Mouse (Mus musculus): ENCODE data around the gene Sbf1. TPM values are rescaled to one million over a fixed set of nuclear protein-coding genes. Genes with fewer than 3 reads are reported as not detected.

Gene Sbf1
- 100 to 1,000 TPM; 248 to 274 TPM for total RNA-seq (2021)
- long read RNA-seq, experiment 1, full-length matches to known transcripts, result 56 of 152 reads
- long read RNA-seq, experiment 1, partial matches to known transcripts, result 56 of 152 reads
- long read RNA-seq, experiment 1, other reads (novel, unspliced or antisense), result 40 of 152 reads
- long read RNA-seq, experiment 2, full-length matches to known transcripts, result 70 of 170 reads
- long read RNA-seq, experiment 2, partial matches to known transcripts, result 42 of 170 reads
- long read RNA-seq, experiment 2, other reads (novel, unspliced or antisense), result 58 of 170 reads

DNA sequence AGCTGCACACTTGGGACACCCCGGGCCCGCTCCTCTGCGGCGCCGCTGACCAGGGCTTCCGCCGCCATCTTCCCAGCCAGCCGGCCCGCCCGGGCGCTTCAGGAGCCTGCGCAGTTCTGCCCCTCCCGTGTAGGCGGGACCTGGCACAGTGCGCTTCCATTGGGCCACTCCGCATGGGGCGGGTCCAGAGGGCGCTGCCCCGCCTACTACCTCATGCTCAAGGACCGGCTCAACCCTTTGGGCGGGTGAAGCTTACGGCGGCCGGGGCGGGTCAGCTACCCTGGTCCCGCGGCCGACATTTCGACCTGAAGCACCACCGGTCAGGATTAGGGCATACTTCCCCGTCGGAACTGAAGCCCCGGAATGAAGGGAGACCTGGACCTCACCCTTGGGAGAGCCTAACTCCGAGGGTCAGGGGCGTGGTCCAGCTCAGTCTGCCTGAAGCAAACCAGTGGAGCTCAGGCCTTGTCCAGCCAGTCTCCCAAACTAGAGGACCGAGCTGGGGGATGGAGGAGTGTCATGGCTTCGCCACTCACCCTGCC, at the start of gene Sbf1:
Gene Sbf1, minus strand, starts transcription at position 122 of the 542 bp plus-strand sequence.
- DNase-seq (ENCODE audit: low spot score in 2 of 2), result peak; percentile 96 to 98

DNA sequence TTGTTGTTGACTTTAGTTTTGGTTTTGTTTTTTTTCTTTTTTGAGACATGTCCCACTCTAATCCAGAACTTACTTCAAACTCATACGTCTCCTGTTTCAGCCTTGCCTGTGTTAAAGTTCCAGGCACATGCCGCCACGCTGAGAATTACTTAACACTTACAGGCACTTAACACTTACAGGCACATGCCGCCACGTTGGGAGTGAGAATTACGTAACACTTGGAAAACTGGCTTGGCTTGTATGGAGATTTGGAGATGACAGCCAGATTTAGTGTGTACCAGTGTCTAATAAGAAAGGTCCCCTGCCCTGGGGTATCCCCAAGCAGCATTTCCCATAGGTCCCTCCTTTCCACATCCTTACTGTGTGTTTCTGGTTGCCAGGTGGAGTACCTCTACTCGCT, 47.9 kb upstream of the Sbf1 start:
- DNase-seq (ENCODE audit: low spot score in 2 of 2), result no peak

DNA sequence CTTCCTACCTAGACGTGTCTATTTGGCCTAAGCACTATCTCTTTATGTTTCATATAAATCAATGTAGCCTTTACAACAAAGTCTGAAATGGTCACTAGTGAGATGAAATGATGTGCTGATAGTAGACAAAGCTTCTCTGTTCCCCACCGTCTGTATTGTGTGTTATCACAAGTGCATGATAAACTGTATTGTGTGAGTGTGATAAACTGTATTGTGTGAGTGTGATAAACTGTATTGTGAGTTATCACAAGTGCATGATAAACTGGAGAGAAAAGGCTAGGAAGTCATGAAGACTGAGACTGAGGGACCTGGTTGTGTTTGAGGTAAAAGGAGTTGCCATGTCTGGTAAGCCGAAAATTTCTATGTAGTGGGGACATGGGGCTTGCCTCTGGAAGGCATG, 43.7 kb upstream of the Sbf1 start:
- no peak for DNase-seq (ENCODE audit: low spot score in 2 of 2)

DNA sequence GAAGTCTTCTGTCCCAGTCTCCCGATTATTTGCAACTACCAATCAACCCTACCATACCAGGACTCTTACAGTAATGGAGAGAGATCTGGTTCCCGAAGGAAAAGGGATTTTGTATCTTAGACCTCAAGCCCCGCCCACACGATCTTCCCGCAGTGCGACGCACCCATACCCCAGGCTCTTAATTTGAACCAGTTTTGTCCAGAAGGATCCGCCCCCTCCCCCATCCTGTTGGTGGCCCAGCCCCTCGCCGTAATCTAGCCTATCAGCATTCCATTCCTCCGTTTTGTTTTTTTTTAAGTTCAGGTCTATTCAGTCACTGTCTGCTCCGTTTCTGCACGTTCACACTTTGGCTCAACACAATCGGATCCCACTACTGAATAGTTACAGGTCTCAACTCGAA, 41.3 kb upstream of the Sbf1 start:
- DNase-seq (ENCODE audit: low spot score in 2 of 2), result peak; percentile 50 to 81

DNA sequence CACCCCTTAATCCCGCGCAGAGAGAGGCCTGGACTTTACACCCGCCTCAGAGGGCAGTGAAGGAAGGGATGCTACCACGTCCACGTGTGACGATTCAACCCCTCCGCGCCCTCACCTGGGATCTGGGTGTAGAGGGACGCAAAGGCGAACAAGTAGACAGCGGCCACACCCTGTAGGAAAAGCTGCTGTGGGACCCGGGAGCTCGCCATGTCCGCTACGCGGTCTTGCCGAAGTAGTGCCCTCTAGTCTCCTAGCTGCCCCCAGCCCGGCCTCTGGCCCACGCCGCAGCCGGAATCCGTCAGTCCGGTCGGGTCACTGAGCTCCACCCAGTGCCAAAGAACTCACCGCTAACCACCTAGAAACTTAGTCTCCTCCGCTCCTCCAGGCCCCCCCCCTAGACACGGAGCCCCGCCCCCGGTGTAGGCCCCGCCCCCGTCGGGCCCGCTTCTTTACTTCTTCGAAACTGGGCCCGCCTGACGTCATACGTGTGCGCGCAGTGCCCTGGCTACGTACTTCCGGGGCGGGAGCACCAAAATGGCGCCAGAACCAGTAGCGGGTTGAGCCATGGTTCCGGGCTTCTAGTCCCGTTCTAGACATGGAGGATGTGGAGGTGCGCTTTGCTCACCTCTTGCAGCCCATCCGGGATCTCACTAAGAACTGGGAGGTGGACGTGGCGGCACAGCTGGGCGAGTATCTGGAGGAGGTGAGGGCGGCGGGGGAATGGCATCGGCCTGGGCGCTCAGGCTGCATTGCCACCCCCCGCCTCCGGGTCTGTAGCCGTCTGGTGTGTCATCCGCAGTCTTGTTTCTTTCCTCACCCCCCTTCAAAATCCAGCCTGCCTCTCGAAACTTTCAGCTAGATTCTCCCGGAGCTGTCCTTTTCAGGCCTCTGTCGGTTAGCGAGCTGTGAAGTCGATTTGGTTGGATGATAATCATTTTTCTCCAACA, 40.4 kb upstream of the Sbf1 start, which contains the start of the genes Lmf2 and Ncaph2:
Gene Lmf2, minus strand, starts transcription at position 419 of the 947 bp plus-strand sequence.
Gene Ncaph2, plus strand, starts transcription at position 479 of the 947 bp plus-strand sequence.
- DNase-seq (ENCODE audit: low spot score in 2 of 2), result peak; percentile 92 to 96

DNA sequence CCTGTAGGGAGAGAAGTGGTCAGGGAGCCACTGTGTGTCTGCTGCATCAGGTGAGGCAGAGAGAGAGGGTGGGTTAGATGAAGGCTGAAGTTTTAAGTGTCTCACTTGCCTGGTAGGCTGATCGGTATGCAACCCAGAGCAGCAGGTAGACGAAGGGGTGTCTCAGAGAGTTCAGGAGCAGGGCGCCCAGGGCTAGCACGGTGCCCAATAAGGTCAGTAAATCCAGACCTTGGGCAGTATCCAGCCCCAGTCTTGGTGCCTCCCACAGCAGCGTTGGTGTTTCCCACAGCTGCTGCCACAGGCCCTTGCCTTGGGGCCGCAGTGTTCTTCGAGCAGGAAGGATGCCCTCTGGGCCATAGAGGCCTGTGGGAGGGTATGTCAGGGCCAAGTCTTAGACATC, 39.3 kb upstream of the Sbf1 start:
- DNase-seq (ENCODE audit: low spot score in 2 of 2), result no peak

DNA sequence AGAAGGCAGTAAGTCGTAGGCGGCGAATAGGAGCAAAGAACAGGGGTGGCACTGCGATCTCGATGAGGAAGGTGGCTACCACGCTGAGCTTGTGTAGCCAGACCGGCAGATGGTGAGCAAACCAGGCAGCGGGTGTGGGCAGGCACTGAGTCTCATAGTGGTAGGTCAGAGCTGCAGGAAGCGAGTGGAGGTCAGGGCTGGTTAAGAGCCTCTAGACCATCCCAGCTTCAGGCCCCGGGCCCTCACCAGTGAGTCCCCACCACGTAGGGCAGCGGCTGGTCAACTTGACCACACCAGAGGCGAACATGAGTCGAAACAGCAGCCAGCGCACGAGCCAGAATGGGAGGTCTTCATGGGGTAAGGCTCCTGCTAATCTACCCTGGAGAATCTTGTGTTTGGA, 38.7 kb upstream of the Sbf1 start:
- no peak for DNase-seq (ENCODE audit: low spot score in 2 of 2)

DNA sequence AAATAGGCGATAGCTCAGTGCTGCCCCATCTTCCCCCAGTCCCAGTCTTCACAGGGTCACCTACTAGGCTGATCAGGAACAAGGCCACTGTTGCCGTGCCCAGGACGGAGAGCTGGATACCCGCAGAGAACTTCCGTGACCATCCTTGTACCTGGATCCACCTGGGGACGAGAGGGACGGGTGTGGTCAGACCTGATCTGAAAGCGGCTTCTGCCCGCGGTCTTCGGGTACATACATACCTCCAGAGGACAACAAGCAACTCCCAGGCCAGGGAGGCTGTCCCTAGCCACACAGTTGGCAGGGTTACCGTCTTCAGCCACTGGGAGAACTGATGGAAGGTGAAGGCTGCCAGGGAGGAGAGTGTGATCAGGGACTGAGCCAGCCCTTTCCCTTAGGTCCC, 37.7 kb upstream of the Sbf1 start:
- no peak for DNase-seq (ENCODE audit: low spot score in 2 of 2)

DNA sequence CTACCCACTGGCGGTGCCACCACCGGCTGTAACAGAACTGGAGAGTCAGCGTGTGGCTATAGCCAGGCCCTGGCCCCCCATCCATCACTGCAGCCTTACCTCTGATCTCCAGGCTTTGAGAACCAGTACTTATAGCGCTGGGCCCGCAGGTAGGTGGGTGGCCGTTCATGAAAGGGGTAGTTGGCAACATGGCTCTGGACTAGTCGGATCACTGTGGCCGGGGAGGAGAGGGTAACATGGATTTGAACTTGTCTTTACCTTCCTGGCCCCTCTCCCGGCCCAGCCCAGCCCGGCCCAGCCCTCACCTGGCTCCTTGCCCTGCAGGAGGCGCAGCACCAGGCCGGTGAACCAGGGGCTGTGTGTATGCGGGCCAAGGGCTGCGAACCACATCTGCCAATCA, 36.9 kb upstream of the Sbf1 start:
- DNase-seq (ENCODE audit: low spot score in 2 of 2), result no peak

DNA sequence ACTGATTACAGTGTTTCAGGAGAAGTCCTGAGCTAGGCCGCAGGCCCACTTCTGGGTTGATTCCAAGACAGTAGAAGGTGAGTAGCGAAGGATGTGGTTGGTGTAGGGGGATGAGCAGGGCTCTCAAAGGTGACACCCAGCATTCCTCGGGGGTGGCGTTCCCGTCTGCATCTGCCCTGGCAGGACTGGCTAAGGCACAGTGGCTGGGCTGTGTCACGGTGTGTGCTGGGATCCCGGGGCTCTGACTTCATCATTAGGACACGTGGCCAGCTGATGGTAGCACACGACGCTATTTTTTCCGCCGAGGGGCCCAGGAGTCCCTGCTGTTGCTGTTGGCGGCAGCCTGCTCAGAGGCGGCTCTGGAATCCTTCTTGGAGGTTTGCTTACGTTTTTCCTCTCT, 36.2 kb upstream of the Sbf1 start:
- no peak for DNase-seq (ENCODE audit: low spot score in 2 of 2)

DNA sequence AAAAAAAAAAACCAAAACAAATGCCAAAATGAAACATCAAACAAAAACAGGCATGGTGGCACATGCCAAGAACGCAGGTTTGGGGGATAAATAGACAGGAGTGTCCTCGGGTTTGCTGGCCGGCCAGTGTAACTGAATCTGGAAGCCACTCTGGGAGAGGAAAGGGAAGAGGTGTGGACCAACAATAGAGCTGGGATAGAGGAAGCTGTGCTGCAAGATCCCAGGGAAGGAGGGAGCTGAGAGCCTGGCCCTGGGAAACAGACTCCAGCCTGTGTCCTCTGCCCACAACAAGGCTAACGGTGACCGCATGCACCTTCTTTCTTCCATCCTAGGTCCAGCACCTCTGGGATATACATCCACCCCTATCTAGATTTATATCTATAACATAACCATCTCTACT, 35.3 kb upstream of the Sbf1 start:
- no peak for DNase-seq (ENCODE audit: low spot score in 2 of 2)

DNA sequence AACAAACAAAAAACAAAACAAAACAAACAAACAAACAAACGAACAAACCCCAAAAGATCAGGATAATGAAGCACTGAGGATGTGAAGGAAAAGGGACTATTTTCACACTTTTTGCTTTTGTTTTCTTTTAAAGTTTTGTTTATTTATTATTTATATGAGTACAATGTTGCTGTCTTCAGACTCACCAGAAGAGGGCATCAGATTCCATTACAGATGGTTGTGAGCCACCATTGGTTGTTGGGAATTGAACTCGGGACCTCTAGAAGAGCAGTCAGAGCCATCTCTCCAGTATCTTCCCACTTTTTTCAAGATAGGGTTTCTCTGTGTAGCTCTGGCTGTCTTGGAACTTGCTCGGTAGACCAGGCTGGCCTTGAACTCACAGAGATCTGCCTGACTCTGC, 28.2 kb upstream of the Sbf1 start:
- no peak for DNase-seq (ENCODE audit: low spot score in 2 of 2)

DNA sequence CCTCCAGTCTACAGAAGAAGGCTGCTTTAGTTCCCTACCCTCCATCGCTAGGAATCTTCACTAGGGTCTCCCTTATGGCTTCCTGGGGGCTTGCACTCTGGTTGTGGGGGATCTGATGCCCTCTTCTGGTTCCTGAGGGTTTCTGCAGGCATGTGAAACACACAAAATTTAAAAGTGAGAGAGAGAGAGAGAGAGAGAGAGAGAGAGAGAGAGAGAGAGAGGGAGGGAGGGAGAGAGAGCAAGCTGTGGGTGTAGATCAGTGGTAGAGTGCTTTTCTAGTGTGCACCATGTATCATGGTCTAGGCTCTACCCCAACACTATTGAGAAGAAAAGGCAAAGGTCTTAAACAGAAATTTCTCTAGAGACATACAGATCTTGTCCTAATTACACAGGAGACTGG, 26.6 kb upstream of the Sbf1 start:
- no peak for DNase-seq (ENCODE audit: low spot score in 2 of 2)

DNA sequence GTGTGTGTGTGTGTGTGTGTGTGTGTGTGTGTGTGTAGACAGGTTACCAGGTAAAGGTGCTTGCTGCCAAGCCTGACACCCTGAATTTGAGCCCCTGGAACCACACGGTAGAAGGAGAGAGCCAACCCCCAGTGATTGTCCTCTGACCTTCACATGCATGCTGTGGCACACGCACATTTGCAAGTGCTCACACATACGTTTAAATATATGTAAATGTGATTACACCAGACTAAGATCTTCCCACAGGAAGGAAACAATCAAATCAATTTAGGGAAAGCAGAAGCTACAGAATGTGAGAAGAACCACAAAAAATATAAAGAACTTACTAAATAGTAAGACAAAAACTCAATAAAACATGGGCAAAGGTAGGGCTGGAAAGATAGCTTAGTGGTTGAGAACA, 25.0 kb upstream of the Sbf1 start:
- DNase-seq (ENCODE audit: low spot score in 2 of 2), result no peak

DNA sequence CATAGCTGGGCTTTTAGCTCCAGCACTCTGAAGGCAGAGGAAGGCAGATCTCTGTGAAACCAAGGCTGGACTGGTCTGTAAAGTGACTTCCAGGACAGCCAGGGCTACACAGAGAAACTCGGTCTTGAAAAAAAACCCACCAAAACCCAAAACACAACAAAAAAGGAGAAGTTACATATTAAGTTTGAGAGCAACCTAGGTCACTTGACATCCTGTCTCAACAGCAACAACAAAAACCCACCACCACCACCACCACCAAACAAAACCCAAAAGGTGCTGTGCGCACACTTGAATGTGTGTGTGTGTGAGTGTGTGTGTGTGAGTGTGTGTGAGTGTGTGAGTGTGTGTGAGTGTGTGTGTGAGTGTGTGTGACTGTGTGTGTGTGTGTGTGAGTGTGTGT, 24.6 kb upstream of the Sbf1 start:
- DNase-seq (ENCODE audit: low spot score in 2 of 2), result no peak

DNA sequence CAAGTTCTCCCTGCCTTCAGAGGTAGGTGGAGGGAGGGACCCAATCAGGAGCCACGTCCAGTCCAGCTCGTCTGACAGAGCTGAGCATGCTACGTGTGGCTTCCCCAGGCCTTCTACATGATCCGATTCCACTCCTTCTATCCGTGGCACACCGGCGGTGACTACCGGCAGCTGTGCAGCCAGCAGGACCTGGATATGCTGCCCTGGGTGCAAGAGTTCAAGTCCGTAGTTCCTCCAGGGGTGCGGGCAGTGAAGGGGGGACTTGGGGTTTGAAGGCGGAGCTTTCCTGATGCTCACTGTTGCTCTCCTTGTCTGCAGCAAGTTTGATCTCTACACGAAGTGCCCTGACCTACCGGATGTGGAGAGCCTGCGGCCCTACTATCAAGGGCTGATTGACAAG, 21.3 kb upstream of the Sbf1 start:
- no peak for DNase-seq (ENCODE audit: low spot score in 2 of 2)

DNA sequence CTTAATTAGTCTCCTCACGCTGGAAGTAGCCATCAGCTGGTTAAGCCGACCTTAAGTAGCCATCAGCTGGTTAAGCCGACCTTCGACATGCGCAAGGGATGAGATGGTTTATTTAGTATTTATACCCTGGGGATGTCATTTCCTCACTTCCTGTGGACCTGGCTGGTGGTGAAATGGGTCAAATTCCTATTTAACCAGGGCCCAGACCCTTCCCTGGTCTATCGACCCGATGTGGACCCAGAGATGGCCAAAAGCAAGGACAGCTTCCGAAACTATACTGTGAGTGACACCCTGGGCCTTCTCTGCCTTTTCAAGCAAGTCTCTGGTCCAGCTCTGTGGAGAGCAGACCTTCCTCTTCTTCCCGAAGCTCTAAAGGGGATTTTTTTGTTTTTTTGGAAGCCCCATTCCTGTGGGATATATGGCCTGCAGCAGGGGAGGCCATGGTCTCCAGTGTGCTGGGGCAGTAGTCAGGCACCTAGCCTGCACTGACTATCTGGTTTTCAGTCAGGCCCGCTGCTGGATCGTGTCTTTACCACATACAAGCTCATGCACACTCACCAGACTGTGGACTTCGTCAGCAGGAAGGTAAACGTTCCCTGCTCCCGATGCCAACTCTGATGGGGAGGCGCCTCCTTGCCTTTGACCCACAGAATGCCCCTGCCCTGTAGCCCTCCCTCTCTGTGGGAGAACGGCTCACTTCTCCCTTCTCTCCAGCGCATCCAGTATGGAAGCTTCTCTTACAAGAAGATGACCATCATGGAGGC, 19.8 kb upstream of the Sbf1 start:
- DNase-seq (ENCODE audit: low spot score in 2 of 2), result no peak

DNA sequence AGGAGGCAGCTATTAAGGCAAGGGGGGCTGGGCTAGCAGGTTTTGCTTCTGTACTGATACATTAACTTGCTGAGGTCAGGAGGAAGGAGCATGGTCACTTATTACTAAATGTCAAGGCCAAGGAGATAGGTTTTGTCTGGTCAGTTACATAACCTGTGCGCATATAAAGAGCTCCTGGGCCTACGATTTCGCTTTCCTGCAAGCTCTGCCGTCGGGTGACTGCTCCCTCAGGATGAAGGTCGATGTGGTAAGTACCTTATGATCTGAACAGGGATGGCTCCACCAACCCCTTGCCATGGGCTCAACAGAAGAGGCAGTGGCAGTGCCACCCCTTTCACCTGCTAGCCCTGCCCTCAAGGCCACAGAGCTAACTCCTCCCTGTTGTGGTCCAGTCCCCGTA, 19.2 kb upstream of the Sbf1 start, which contains the start of gene Miox:
Gene Miox, plus strand, starts transcription at position 128 of the 400 bp plus-strand sequence.
- no peak for DNase-seq (ENCODE audit: low spot score in 2 of 2)

DNA sequence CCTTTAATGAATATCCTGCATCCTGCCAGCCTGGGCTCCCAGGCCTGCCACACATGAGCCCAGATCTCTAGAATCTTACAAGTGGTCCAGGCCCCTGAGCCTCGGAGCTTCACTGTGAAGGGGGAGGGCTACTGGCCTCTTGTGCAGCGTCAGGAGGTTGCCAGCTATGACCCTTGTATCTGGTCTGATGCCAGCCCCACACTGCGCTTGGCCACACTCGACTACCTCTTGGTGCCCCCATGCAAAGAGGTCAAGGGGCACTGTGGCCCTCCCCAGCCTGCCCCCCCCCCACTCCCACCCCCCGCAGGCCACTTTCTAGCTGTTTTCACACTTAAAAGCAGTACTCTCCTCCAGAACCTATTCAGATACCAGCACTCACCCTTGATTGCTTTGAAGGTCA, 11.3 kb upstream of the Sbf1 start:
- DNase-seq (ENCODE audit: low spot score in 2 of 2), result no peak

DNA sequence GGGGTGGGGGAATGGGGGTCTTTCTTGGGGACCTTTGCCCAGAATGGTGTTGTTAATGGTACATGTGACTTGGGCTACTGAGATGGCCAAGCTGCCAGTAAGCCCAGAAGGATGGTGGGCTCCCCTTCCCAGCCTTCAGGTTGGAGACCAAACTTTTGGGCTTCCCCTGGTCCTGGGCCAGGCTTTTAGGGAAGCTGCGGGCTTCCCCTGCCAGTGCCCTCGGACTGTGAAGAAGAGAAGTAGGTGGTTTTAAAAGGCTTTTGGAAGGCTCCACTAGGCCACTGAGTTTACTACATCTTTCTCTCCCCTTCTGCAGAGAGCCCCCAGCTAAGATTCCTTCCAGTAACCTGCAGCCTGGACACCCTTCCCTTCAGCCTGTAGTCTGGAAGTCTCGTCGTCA, 8.5 kb upstream of the Sbf1 start:
- no peak for DNase-seq (ENCODE audit: low spot score in 2 of 2)
